Mouse (Mus musculus) heart, postnatal 0 days (tissue): ENCODE data around the gene Bcl7c. TPM values are rescaled to one million over a fixed set of nuclear protein-coding genes. Genes with fewer than 3 reads are reported as not detected.
A peak's percentile ranks its signal among the peaks of the same experiment; 100 is the strongest.

Source experiments
- ATAC-seq: fragments of 200-750 bp; cut with Nextera tagmentation; 2 replicates; pipeline ENCODE4 v1.8.0; 2017; ENCODE audit warnings: low read depth, moderate number of reproducible peaks, moderate library complexity; ENCODE audit not compliant: insufficient read depth
- DNase-seq: peaks from one replicate; pipeline ENCODE4 v3.0.0-alpha.2; 2016; ENCODE audit warnings: low spot score
- H3K27ac ChIP-seq: fragments of 300-500 bp; sonication (generic); 2 replicates; pipeline ENCODE4 v1.5.1; 2014; ENCODE audit warnings: low read depth, mild to moderate bottlenecking
- H3K27me3 ChIP-seq: fragments of 300-500 bp; sonication (generic); 2 replicates; pipeline ENCODE4 v1.6.1; 2014; ENCODE audit warnings: low read length, mixed read lengths; ENCODE audit not compliant: control insufficient read depth, insufficient read depth
- H3K36me3 ChIP-seq: fragments of 300-500 bp; sonication (generic); replicated peaks from 2 replicates; pipeline ENCODE4 v1.6.1; 2014; ENCODE audit warnings: low read length, mixed read lengths; ENCODE audit not compliant: control insufficient read depth, insufficient read depth
- H3K4me1 ChIP-seq: fragments of 300-500 bp; sonication (generic); 2 replicates; pipeline ENCODE4 v1.6.1; 2014; ENCODE audit warnings: antibody characterized with exemption; ENCODE audit not compliant: control insufficient read depth, insufficient read depth
- H3K4me2 ChIP-seq: fragments of 300-500 bp; sonication (generic); 2 replicates; pipeline ENCODE4 v1.6.1; 2014; ENCODE audit warnings: low read depth, mild to moderate bottlenecking, low read length, moderate library complexity
- H3K4me3 ChIP-seq: fragments of 300-500 bp; sonication (generic); 2 replicates; pipeline ENCODE4 v1.5.1; 2014; ENCODE audit warnings: low read depth, low read length
- H3K9ac ChIP-seq: fragments of 300-500 bp; sonication (generic); replicated peaks from 2 replicates; pipeline ENCODE4 v1.6.1; 2014; ENCODE audit warnings: low read depth, low read length, mixed read lengths
- H3K9me3 ChIP-seq: fragments of 300-500 bp; sonication (generic); replicated peaks from 2 replicates; pipeline ENCODE4 v1.6.1; 2016; ENCODE audit warnings: low read length; ENCODE audit not compliant: control insufficient read depth
- CTCF ChIP-seq: IDR thresholded peaks from 2 replicates; pipeline ENCODE4 v1.5.1; 2016; ENCODE audit warnings: antibody characterized with exemption, control low read depth, low read depth
- EP300 ChIP-seq: IDR thresholded peaks from 2 replicates; pipeline ENCODE4 v1.6.1; 2016; ENCODE audit warnings: antibody characterized with exemption, low read depth
- WGBS: fragments of 180-500 bp; shearing (Covaris S2); extraction: QIAGEN DNeasy Blood & Tissue Kit; methylation state at CpG from one replicate; pipeline ENCODE4 v1.1.7; 2014; 5-methylcytosine and 5-hydroxymethylcytosine counted together
- polyA plus RNA-seq: library from polyadenylated mRNA; unstranded; fragments of >200 nt; fragmentation: Nextera tagmentation; extraction: Ambion mirVana; gene quantifications from 2 replicates; pipeline ENCODE4 v1.2.1, GENCODE M21; 2015
- total RNA-seq: library from RNA; depleted of rRNA; stranded (reverse); fragments of >200 nt; gene quantifications from 2 replicates; pipeline ENCODE4 v1.2.3, GENCODE M21; 2014; ENCODE audit warnings: low replicate concordance

Gene Bcl7c
- total and polyA plus RNA-seq, 2 experiments from 2014 or later, result 25.6 to 32.4 TPM

DNA sequence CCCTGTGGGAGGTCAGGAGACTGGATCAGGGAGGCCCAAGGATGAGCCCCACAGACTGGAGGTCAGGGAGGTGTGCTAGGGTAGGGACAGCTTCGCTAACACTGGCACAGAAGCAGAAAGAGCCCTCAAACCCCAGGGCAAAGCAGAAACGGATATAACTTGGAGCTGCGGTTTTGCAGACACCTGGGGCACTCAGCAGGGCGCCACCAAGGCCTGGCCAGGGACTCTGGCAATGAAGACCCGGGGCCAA, 851 bp downstream of the Bcl7c start:
- Histone ChIP-seq H3K4me3 (peak overlapping the region; percentile 83), H3K9me3 (no peaks in the 10 kb centered on the region), H3K4me1 (peaks cover 19% of the 10 kb centered on the region), H3K9ac (peak overlapping the region; percentile 78), H3K4me2 (peak overlapping the region; percentile 72), H3K27me3 (no peaks in the 10 kb centered on the region), H3K36me3 (peaks cover 22% of the 10 kb centered on the region), H3K27ac (peak overlapping the region; percentile 96)
- TF ChIP-seq CTCF (no peak), EP300 (no peak)
- DNase-seq, result no peak
- no peak for ATAC-seq
- WGBS, result 0% methylated on average over 5 of the region's 5 CpGs

DNA sequence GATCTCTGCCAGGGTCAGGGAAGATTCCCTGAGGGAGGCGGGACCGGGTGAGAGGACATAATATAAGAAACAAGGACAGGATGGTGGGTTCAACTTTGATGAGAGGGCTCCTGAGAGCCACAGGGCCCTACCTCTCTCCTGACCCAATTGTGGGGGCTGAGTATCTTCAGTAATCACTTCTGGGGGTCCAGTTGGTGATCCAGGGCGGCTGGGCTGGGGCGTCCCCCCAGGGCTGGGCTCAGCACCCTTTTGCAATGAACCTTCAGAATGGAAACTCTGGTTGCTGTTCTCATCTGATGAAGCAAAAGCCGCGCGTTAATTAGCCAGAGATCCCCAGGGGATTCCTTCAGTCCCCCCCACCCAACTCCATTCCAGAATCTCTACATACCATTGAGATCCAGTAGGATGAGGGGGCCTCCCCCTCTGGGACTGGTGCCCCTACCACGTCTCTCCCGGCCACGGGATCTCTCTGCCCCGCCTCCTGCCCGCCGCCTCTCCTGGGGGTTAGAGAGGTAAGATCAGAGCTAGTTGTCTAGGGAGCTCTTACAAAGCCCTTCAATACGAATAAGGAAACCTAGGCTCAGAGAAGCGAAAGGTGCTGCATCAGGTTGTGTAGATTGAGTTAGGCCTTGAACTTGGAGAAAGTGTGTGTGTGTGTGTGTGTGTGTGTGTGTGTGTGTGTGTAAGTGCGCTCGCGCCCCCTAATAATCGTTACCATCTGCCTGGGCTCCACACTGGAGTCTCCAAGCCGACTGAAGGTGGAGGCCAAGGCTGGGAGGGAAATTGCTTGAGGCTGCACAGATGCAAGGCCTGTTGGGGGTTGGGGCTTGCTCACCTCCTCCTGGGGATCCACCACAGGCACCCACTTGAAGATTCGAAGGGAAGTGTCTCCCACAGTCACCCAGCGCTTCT, 1.4 kb downstream of the Bcl7c start:
- 33% methylated on average over 22 of the region's 22 CpGs for WGBS
- no peak for TF ChIP-seq EP300
- no peak for TF ChIP-seq CTCF
- H3K9ac ChIP-seq, result peak overlapping the region; percentile 78
- H3K4me2 ChIP-seq, result peak overlapping the region; percentile 72
- peaks cover 14% of the 10 kb centered on the region for H3K4me1 ChIP-seq
- no peak for DNase-seq
- H3K27me3 ChIP-seq, result no peaks in the 10 kb centered on the region
- ATAC-seq, result no peak
- H3K9me3 ChIP-seq, result no peaks in the 10 kb centered on the region
- peak overlapping the region; percentile 96 for H3K27ac ChIP-seq
- peaks cover 25% of the 10 kb centered on the region for H3K36me3 ChIP-seq
- H3K4me3 ChIP-seq, result peak overlapping the region; percentile 83

GRCm38 (mm10) chr7:127705706-127706105, 3.0 kb downstream of the Bcl7c start:
- Histone ChIP-seq H3K4me2 (no peak overlapping the region), H3K4me3 (no peak overlapping the region), H3K4me1 (peaks cover 14% of the 10 kb centered on the region), H3K27me3 (no peaks in the 10 kb centered on the region), H3K36me3 (peaks cover 25% of the 10 kb centered on the region), H3K9ac (no peak overlapping the region), H3K9me3 (no peaks in the 10 kb centered on the region), H3K27ac (no peak overlapping the region)
- TF ChIP-seq CTCF, result no peak
- no peak for TF ChIP-seq EP300
- ATAC-seq (no peak), DNase-seq (no peak)
- WGBS, result 76% methylated on average over 4 of the region's 4 CpGs

DNA sequence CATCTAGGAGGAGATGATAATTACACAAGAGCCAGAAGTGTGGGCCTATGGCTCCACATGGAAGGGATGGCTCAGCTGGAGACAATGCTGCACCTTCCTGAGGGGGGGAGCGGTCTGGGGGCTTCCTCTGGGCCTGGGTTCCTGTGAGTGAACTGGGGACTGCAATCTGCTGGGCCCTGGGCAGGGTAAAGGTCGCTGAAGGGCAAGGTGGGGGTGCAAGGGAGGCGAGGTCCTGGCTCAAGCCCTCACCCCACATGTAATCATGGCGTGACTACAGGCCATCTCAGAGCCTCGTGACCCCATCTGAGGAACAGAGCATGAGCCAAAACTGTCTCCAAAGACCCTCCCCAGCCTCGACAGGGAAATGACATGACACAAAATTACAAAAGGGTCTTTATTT, 4.1 kb downstream of the Bcl7c start:
- H3K27ac ChIP-seq, result no peak overlapping the region
- no peaks in the 10 kb centered on the region for H3K27me3 ChIP-seq
- DNase-seq (no peak), ATAC-seq (no peak)
- no peak overlapping the region for H3K4me2 ChIP-seq
- H3K4me3 ChIP-seq, result no peak overlapping the region
- TF ChIP-seq EP300, result no peak
- TF ChIP-seq CTCF, result no peak
- H3K9me3 ChIP-seq, result no peaks in the 10 kb centered on the region
- 79% methylated on average over 6 of the region's 6 CpGs for WGBS
- no peak overlapping the region for H3K9ac ChIP-seq
- H3K4me1 ChIP-seq, result peaks cover 14% of the 10 kb centered on the region
- H3K36me3 ChIP-seq, result peaks cover 25% of the 10 kb centered on the region

DNA sequence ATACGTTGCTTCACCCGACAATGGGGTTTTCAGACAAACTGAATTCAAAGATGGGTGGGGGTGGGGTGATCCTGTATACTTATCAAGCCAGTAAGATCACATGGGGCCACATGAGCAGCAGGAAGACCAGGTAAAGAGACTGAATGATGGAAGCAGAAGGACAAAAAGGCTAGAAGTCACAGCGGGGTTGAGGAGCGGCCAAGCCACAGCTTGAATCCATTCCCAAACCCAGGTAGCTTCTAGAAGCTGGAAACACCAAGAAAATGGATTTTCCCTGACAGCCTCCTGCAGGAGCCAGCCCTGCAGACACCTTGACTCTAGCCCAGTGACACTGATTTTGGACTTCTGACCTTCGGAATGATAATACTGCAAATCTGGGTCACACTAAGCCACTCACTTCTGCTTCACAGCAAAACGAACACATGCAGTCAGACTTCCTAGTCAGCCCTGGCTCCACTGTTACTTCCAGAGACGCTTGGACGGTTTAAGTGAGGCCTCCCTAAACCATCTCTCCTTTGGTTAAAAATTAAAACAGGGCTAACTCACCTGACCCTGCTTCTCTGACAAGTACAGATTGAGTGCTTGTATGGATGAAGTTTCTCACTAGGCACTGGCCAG, 5.1 kb downstream of the Bcl7c start:
- TF ChIP-seq CTCF, result no peak
- TF ChIP-seq EP300, result no peak
- Histone ChIP-seq H3K27ac (no peak overlapping the region), H3K27me3 (no peaks in the 10 kb centered on the region), H3K36me3 (peaks cover 25% of the 10 kb centered on the region), H3K4me1 (peaks cover 10% of the 10 kb centered on the region), H3K4me3 (no peak overlapping the region), H3K9ac (no peak overlapping the region), H3K4me2 (no peak overlapping the region), H3K9me3 (no peaks in the 10 kb centered on the region)
- no peak for ATAC-seq
- no peak for DNase-seq
- 93% methylated on average over 8 of the region's 8 CpGs for WGBS
